Mouse (Mus musculus): ENCODE data around the gene Hccs. TPM values are rescaled to one million over a fixed set of nuclear protein-coding genes. Genes with fewer than 3 reads are reported as not detected.
A peak's percentile ranks its signal among the peaks of the same experiment; 100 is the strongest.

Hccs gene
- total and polyA plus RNA-seq, 3 experiments: 21.7 to 87.8 (median 40.0) TPM

- dilution Hi-C loops (cut with MboI; ENCODE audit: extremely low pct_ligation_motif_present, extremely low pct_unique_long_range_greater_than_20kb, low sequenced_read_pairs): no loop called here
- Histone ChIP-seq H3K27me3 (replicated peaks) (no peaks in the 10 kb centered on the region), H3K36me3 (replicated peaks in 1 of 2; ENCODE audit: control insufficient read depth in 1 of 2, insufficient read depth in 1 of 2, low read length in 1 of 2) (peaks cover 0 to 7% of the 10 kb centered on the region in 2 experiments), H3K4me3 (replicated peaks in 1 of 3; ENCODE audit: low read depth in 2 of 3, low read length in 2 of 3, poor library complexity in 1 of 3) (no peak overlapping the region), H3K27ac (ENCODE audit: insufficient read depth, low read depth) (no peak overlapping the region), H3K9ac (ENCODE audit: insufficient read depth, low read depth) (no peak overlapping the region), H3K4me1 (ENCODE audit: control insufficient read depth in 1 of 2, insufficient read depth in 2 of 2) (peaks cover 0 to 6% of the 10 kb centered on the region in 2 experiments; a peak in 2 of 4 replicates), H3K79me2 (replicated peaks; ENCODE audit: control insufficient read depth, extremely low read depth, insufficient read depth, poor library complexity, severe bottlenecking) (no peaks in the 10 kb centered on the region), H3K9me3 (replicated peaks; ENCODE audit: low read length) (no peaks in the 10 kb centered on the region), H3K4me2 (ENCODE audit: insufficient read depth, low read depth, poor library complexity, severe bottlenecking) (no peak overlapping the region)
- TF ChIP-seq GABPA (IDR thresholded peaks at IDR 0.05; ENCODE audit: insufficient replicate concordance, low read depth, low read length): no peak
- no peak for TF ChIP-seq MAFK (IDR thresholded peaks at IDR 0.05; ENCODE audit: insufficient replicate concordance, low read length)
- no peak for TF ChIP-seq EP300 (IDR thresholded peaks at IDR 0.05; ENCODE audit: low read length)
- no peak for TF ChIP-seq USF2 (conservative IDR thresholded peaks at IDR 0.05; ENCODE audit: low read depth, low read length)
- no peak for TF ChIP-seq E2F4 (IDR thresholded peaks at IDR 0.05; ENCODE audit: insufficient replicate concordance, low read depth, low read length)
- no peak for TF ChIP-seq MXI1 (IDR thresholded peaks at IDR 0.05; ENCODE audit: low read depth, low read length)
- TF ChIP-seq ZNF384 (IDR thresholded peaks at IDR 0.05; ENCODE audit: low read depth, low read length): no peak
- TF ChIP-seq ELF1 (IDR thresholded peaks at IDR 0.05; ENCODE audit: low read depth, low read length): no peak
- TF ChIP-seq ZKSCAN1 (IDR thresholded peaks at IDR 0.05; ENCODE audit: borderline replicate concordance, low read depth, low read length): no peak
- no peak for TF ChIP-seq IRF4 (IDR thresholded peaks at IDR 0.05; ENCODE audit: low read depth, low read length)
- no peak for TF ChIP-seq ZMIZ1 (IDR thresholded peaks at IDR 0.05; ENCODE audit: low read depth, low read length)
- no peak for TF ChIP-seq POLR2AphosphoS2 (IDR thresholded peaks at IDR 0.05; ENCODE audit: low read depth, low read length)
- TF ChIP-seq ETS1 (conservative IDR thresholded peaks at IDR 0.05; ENCODE audit: low read depth, low read length): no peak
- TF ChIP-seq MYC (IDR thresholded peaks at IDR 0.05; ENCODE audit: low read depth, low read length): no peak
- no peak for TF ChIP-seq USF1 (IDR thresholded peaks at IDR 0.05; ENCODE audit: low read depth, low read length)
- no peak for TF ChIP-seq MEF2A (IDR thresholded peaks at IDR 0.05; ENCODE audit: borderline replicate concordance, low read depth, low read length)
- in situ Hi-C loops (cut with MboI; ENCODE audit: low pct_ligation_motif_present, low pct_unique_long_range_greater_than_20kb, low sequenced_read_pairs): loop anchor here (10.0 kb wide), 1 partner anchor 358 kb away; no protein-coding TSS in a partner anchor
- DNase-seq (ENCODE audit: extremely low read depth): no peak
Observed at GRCm38 (mm10) chrX:169302271-169303045, 17.7 kb downstream of the Hccs start.

- H3K4me3 ChIP-seq (replicated peaks in 1 of 3; ENCODE audit: low read depth in 2 of 3, low read length in 2 of 3, poor library complexity in 1 of 3): no peak overlapping the region
- TF ChIP-seq SMC3 (IDR thresholded peaks at IDR 0.05; ENCODE audit: low read depth, low read length) (peak; percentile 78), EP300 (IDR thresholded peaks at IDR 0.05; ENCODE audit: low read length) (no peak), NRF1 (IDR thresholded peaks at IDR 0.05; ENCODE audit: low read depth, low read length) (no peak), ELF1 (IDR thresholded peaks at IDR 0.05; ENCODE audit: low read depth, low read length) (no peak), PAX5 (IDR thresholded peaks at IDR 0.05; ENCODE audit: low read length) (no peak), USF2 (conservative IDR thresholded peaks at IDR 0.05; ENCODE audit: low read depth, low read length) (no peak), ZC3H11A (IDR thresholded peaks at IDR 0.05; ENCODE audit: low read depth, low read length) (no peak), MAZ (IDR thresholded peaks at IDR 0.05; ENCODE audit: low read depth, low read length) (no peak), TBP (conservative IDR thresholded peaks at IDR 0.05; ENCODE audit: low read depth, low read length) (no peak), ZMIZ1 (IDR thresholded peaks at IDR 0.05; ENCODE audit: low read depth, low read length) (no peak), RAD21 (IDR thresholded peaks at IDR 0.05; ENCODE audit: low read depth, low read length) (peak; percentile 77), JUND (conservative IDR thresholded peaks at IDR 0.05; ENCODE audit: low read depth, low read length) (no peak), BHLHE40 (IDR thresholded peaks at IDR 0.05; ENCODE audit: low read depth, low read length) (no peak), ETS1 (conservative IDR thresholded peaks at IDR 0.05; ENCODE audit: low read depth, low read length) (no peak), POLR2A (IDR thresholded peaks at IDR 0.05; ENCODE audit: low read depth, low read length) (no peak), CTCF (conservative IDR thresholded peaks at IDR 0.05 in 1 of 2, IDR thresholded peaks at IDR 0.05 in 1 of 2; ENCODE audit: low read depth in 2 of 2, low read length in 2 of 2) (peak; percentile 19 to 73; a peak in 3 of 4 replicates), E2F4 (IDR thresholded peaks at IDR 0.05; ENCODE audit: insufficient replicate concordance, low read depth, low read length) (no peak), SIN3A (IDR thresholded peaks at IDR 0.05; ENCODE audit: low read length) (no peak), CHD1 (IDR thresholded peaks at IDR 0.05; ENCODE audit: low read depth, low read length) (no peak), MXI1 (IDR thresholded peaks at IDR 0.05; ENCODE audit: low read depth, low read length) (no peak), ZKSCAN1 (IDR thresholded peaks at IDR 0.05; ENCODE audit: borderline replicate concordance, low read depth, low read length) (no peak)
- in situ Hi-C loops (cut with MboI; ENCODE audit: low pct_ligation_motif_present, low pct_unique_long_range_greater_than_20kb, low sequenced_read_pairs) (no loop called here), dilution Hi-C loops (cut with MboI; ENCODE audit: extremely low pct_ligation_motif_present, extremely low pct_unique_long_range_greater_than_20kb, low sequenced_read_pairs) (no loop called here)
- no peak overlapping the region for H3K4me2 ChIP-seq (ENCODE audit: insufficient read depth, low read depth, poor library complexity, severe bottlenecking)
- no peaks in the 10 kb centered on the region for H3K27me3 ChIP-seq (replicated peaks)
- peak; percentile 32 for DNase-seq (ENCODE audit: extremely low read depth)
- no peaks in the 10 kb centered on the region for H3K36me3 ChIP-seq (replicated peaks in 1 of 2; ENCODE audit: control insufficient read depth in 1 of 2, insufficient read depth in 1 of 2, low read length in 1 of 2)
- H3K9me3 ChIP-seq (replicated peaks; ENCODE audit: low read length): no peaks in the 10 kb centered on the region
- peaks cover 0 to 6% of the 10 kb centered on the region in 2 experiments; a peak in 2 of 4 replicates for H3K4me1 ChIP-seq (ENCODE audit: control insufficient read depth in 1 of 2, insufficient read depth in 2 of 2)
- no peak overlapping the region for H3K9ac ChIP-seq (ENCODE audit: insufficient read depth, low read depth)
- no peak overlapping the region for H3K27ac ChIP-seq (ENCODE audit: insufficient read depth, low read depth)
- H3K79me2 ChIP-seq (replicated peaks; ENCODE audit: control insufficient read depth, extremely low read depth, insufficient read depth, poor library complexity, severe bottlenecking): no peaks in the 10 kb centered on the region
Observed at GRCm38 (mm10) chrX:169299579-169299978, 20.6 kb downstream of the Hccs start.
